Mouse (Mus musculus): Measurements from ENCODE around the gene Clec2l.

DNA sequence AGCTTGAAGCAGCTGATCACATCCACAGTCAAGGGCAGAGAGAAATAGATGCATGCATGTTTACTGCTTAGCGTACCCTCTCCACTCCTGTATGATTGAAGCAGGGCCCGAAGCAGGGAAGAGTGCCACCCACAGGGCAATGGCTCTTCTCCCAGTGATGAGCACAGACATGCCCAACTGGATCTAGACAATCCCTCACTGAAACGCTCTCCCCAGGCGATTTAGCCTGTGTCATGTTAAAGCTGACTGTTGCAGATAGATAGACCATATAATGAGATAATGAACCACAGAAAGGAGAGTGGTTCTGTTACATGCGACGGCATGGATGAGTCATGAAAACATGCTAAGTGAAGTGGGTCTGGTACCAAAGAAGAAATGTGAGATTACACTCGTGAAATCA lies 8.4 kb downstream of the Clec2l start:
- no peak for TF ChIP-seq MAFK (IDR thresholded peaks at IDR 0.05; ENCODE audit: insufficient read depth, low read depth, low read length)
- TF ChIP-seq HCFC1 (IDR thresholded peaks at IDR 0.05; ENCODE audit: borderline replicate concordance, insufficient read depth, low read length) = no peak
- no peak for TF ChIP-seq ZNF384 (IDR thresholded peaks at IDR 0.05; ENCODE audit: low read depth, low read length)

Measured in ES-E14 (cell line).